Mouse (Mus musculus): ENCODE measurements around the gene Irx5.
A peak's percentile ranks its signal among the peaks of the same experiment; 100 is the strongest.

The Irx5 gene

DNA sequence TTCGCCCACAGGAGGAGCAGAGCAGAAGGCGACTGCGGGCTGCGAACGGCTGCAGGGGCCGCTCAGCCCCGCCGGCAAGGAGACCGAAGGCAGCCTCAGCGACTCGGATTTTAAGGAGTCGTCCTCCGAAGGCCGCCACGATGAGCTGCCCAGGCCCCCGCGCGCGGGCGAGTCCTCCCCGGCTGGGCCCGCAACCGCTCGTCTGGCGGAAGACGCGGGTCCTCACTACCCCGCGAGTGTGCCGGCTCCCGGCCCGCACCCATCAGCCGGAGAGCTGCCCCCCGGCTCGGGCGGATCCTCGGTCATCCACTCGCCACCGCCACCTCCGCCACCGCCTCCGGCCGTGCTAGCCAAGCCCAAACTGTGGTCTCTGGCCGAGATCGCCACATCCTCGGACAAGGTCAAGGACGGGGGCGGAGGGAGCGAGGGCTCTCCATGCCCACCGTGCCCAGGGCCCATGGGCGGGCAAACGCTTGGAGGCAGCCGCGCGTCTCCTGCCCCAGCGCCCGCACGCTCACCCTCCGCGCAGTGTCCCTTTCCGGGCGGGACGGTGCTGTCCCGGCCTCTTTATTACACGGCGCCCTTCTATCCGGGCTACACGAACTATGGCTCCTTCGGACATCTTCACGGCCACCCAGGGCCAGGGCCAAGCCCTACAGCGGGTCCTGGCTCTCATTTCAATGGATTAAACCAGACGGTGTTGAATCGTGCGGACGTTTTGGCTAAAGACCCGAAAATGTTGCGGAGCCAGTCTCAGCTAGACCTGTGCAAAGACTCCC, 2.8 kb downstream of the Irx5 start:
- DNase-seq (ENCODE audit: low read depth): no peak

DNA sequence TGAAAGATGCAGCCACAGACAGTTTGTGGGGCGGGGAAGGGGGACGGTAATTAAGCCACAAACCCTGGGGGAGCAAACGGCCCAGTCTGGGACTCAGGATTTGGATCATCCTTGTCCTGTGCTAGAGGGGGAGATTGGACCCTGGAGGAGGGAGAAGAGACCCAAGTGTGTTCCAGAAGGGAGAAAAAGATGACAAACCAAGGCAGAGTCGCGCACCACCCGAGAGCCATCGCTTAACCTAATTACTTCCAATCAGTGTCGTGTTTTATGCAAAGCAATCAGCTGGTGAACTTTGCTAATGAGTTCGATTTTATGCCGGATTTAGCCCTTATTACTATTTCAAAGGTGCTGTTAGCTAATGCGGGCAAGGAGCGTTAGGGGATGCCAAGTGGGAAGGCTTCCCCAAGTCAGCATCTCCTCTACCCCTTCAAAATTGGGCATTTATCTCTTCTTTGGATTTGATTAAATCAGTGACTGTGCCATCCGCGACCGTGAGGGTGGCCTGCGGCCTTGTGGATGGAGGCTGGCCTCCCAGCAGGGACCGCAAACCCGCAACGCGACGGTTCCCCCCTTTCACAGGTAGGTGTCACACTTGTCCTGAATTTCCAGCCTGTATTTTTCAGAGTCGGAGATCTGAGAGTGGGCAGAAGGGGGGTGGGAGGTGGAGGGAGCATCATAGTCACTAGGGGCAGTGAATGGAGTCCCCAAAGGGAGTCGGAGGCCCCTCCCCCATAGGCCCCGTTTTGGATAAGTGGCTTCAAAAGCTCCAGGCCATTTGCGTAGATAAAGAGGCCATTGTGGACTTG, 4.3 kb downstream of the Irx5 start:
- no peak for DNase-seq (ENCODE audit: low read depth)

DNA sequence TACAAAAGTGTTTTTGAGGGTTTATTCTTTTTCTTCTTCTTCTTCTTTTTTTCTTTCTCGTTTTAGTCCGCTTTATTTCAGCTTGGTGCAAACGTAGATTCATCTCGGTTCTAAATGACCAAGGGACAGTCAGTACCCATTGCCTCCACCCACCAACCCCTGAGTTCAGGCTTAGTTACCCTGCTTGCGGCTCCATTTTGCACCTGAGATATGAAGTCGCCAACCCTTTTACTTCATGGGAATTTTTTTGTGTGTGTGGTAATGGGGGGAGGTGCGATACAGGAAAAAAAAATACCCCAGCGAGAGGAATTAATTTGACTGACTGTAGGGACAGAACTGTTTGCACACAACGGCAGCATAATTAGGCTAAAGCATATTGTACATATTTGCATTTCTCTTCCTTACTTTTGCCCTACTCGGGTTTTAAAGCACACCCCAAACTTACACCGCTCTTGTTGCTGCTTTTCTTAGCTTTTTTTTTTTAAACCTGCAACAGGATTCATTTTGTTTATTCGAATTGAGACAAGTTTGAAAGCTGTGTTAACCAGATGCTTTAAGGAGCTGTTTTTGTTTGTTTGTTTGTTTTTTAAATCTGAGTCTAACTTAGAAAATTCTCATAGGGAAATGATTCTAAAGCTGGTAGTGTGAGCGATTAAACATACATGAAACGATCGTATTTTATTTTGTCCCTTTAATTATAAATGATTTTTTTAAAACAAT, 5.1 kb downstream of the Irx5 start:
- DNase-seq (ENCODE audit: low read depth): no peak

DNA sequence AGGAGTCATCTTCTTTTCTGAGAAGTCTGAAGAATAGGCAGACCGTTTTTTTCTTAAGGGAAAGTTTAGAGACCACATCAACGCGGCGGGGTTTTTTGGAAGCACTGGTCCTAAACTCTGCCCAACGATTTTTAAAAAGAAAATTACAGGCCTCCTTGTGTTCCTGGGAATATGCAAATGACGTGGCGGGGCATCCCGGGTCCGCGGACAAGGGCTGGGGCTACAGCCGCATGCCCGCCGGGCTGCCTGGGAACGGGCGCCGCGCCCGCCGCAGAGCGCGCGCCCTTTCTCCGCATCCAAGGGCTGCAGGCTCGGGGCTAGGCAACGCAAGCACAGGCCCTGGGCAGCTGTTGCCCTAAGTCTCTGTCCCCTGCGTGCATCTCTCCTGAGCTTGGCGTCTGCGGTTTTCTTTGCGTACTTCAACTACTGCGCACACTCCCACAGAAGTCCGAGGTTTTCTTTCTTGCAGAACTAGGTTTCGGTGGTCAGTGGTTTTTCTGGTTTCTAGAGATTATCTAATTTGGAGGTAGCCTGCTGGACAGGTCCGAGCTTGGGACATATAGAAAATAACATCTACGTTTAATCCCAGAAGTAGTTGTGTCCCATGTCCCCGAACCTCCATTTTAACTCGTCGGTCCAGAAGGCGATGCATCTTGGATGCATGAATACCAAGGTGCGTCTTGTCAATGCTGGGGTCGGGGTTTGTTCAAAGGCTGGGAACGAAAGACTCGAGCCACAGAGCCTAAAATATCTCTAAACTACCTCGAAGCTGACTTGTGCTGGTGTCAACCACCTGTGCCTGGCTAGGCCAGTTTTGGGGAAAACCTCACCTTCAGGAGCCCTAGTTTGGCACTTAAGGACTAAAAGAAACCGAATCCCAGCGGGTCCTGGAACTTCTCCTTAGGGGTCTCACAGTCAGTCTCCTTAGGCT, 6.1 kb downstream of the Irx5 start:
- no peak for DNase-seq (ENCODE audit: low read depth)

DNA sequence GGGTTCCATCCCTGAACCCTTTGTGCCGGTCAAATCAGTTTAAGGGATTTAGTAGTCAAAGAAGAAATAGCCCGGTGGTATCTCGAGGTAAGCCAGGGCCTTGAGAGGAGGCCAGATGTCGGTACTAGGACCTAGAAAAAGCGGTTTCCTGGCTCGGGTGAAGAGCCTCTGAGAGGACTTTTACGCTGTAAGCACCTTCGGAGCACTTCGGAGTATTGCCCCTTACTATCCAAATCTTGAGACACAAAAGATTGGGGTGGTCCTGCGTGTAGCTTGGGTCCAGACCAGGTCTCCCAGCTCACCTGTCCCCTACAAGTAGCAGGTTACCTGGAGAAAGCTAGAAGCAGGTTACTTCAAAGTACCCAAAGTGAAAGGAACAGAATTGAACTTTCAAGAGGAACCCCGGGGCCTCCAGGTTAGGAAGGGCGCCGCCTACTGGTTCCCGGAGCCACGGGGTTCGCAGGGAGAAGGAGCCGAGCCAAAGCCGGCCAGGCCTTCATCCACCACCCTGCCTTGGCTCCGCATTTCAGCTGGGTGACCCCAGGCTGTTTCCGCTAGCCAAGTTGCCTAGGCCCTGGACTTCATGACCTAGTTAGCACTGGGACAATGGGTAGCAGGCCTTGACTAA, 6.8 kb downstream of the Irx5 start:
- DNase-seq (ENCODE audit: low read depth): no peak

DNA sequence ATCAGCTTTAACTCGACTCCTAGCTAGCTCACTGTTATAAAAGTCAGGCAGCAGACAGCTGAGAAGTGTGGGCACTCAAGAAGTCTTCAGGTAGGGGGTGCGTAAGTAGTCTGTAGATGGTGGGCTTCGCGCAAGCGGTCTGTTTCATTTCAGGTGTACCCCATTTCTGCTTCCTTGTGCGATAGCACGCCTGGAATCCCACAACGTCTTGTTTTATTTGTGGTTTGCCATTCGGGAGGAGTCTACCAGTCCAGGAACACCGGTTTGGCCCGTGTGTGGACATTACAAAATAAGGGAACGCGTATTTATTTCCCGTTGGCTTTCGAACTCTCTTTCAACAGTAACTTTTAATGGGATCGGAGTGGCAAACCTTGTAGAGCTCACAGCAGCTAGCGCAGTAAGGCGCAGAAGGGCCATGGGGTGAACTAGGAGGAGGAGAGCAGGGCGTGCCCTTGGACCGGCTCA, 7.4 kb downstream of the Irx5 start:
- DNase-seq (ENCODE audit: low read depth): no peak

DNA sequence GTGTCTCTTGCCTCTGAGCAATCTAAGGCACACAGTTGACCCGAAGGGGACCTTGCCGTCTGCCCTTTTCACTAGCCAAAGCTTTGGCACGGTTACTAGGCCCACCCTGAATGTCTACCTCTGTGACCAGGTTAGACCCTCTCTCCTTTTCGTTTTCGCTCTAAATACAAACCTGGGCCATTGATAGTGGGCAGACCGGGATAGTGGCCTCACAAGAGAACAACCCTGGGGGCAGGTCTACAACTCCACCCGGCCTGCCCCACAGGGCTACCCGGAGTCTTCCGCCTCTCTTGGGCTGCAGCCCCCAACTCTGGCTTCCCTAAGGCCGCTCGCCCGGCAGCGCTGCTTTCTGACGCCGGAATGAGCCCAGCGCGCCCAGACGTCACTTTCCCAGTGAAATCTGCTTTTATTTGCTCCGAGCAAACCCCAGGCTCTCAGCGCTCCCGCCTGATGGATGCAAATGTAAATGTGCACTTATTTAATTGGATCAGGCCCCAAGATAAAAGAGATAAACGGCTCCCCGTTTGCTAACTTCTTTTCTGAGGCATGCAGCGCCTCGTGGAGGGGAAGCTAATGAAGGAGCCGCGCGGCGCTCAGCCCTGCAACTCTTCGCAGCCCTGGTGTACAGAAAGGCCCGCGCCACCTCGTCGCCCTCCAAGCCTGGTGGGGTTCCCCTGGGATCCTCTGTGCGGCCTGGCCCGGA, 8.0 kb downstream of the Irx5 start:
- DNase-seq (ENCODE audit: low read depth): no peak

DNA sequence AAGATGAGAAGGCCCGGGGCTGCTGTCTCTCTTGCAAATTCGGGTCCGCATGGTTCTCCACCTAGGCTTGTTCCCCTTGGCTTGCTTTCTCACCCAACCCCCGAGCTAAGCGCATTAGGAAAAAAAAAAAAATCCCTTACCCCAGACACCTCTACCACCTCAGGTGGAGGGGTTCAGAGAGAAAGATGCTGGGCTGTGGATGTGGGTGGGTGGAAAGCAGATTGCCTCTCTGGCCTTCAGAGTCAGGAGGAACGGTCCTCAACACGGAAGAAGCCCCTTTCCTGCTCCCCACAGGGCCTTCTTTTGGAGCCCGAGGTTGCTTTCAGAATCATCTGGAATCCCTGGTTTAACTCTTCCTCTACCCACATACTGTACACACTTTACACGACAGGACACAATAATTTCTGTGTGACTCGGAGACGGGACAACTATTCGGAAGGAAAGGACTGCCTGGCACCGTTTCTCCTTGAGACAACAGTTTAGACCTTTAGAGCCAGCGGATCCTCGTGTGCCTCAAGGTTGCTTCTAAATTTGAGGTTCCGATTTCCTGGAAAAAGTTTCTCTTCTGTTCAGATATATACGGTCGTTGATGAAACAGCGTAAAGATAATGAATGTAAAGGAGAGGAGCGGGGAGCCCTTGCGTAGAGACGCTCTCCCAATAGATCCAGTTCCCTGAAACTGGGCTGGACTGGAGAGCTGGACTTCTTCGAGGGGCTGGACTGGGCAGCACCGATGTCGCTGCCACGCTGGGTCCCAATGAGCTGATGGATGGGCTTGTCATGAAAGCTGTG, 8.7 kb downstream of the Irx5 start:
- DNase-seq (ENCODE audit: low read depth): no peak

DNA sequence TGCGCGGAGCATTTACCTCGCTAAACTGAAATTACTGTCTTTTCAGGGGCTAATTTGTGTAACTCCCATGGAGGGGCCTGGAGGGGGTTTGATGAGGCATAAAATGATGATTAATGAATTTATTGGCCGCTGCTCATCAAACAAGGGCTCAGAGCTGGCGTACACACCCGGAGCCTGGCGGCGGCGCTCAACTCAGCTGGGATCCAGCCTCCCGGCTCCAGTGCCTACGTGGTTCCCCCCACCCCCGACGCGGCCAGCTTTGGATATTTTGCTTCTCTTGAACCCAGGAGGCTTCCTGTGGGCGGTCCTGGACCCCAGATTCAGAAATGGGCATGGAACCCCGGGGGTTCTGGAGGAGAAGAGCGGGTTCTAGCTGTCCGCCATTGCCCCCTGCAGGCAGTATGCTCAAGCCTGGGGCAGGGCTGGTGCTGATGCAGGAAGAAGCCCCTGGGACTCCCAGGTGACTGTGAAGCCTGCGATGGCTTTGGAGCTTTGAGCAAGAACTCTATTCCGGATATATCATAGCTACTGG, 9.4 kb downstream of the Irx5 start:
- DNase-seq (ENCODE audit: low read depth): no peak

DNA sequence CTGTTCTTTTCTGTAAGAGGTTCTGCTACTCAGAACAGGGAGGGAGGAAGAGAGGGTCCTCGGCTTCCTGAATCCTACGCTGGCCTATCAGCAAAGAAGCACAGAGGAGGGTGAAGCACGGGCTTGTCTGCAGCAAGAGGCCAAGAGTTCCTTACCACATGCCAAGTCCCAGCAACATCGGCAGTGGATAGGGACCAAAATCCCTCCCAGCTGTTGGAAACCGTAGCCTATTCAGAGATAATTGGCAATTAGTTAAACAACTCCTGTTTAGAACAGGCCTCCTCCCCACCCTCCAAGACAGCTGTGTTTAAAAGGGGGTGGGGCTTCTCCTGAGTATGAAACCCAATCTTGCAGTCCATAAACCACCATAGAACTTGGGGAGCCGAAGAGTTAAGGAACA, 22.1 kb downstream of the Irx5 start:
- DNase-seq (ENCODE audit: low read depth): no peak

DNA sequence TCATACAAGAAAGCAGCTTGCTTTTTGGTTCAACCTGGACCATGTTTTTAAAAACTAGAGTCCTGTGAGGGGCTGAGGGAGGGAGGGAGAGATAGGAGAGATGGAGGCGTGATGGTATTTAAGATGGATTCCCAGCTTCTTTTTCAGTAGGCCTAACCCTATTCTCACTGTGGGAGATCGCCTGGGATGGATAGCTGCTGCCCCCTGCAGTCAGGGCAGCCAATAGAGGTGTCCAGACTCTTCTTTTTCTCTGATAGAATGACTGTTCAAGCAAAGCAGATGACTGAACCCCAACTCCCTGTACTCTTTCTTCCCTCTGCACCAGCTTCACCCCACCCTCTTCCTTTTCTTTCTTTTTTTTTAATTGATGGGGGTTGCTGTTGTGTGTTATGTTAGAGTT, 23.1 kb downstream of the Irx5 start:
- DNase-seq (ENCODE audit: low read depth): peak; percentile 54

DNA sequence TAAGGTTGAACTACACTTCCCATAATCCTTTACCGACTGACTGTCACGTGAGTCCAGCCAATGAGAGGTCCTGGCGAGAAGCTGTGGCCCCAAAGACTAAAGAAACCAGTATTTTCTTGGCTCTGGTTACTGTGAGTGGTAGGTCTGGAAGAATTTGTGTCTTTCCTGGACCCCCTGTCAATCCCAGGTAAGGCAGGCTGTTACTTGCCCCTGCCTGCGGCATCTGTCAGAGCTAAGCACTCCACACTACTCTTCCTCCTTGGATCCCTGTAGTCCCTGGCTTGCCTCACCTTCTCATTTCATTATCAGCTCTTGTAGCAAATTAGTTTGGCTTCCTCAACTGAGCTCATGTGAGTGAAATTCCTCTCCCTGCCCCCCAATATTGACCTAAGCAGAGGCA, 30.5 kb downstream of the Irx5 start:
- no peak for DNase-seq (ENCODE audit: low read depth)

DNA sequence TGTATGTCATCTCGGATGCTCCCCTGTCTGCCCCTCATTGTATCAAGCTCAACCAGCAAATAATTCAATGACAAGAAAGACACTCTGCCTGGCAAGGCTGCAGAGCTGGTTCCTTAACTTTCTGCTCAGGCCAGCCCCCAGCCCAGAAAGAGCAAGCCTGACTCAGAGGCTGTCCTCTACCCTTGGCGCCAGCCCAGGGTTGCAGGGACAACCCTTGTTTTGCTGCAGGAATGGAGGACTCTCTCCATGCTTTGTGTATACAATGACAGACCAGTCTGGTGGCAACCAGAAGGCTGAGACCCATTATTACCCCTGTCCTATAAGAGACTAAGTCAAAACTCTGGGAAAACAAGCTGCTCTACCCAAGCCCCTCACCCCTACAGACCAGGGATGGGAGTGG, 46.8 kb downstream of the Irx5 start:
- no peak for DNase-seq (ENCODE audit: low read depth)

DNA sequence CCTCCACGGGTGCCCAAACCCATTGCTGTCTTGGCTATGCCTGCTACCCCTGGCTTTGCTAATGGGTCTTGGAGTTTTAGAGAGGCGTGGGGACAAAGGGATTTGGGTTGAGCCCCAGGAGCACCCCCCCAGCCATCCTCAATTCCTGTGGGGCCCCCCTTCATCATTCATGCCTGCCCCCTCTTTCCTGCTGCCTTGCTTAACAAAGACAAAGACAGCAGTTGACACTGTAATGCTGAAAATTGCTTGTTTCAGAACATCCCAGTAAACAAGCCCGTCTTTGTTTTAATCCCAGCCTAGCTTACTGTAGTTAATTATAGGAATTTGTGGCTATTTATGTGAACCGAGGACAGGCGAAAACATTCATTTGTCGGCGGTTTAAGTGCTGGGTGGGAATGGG, 50.7 kb downstream of the Irx5 start:
- DNase-seq (ENCODE audit: low read depth): no peak

DNA sequence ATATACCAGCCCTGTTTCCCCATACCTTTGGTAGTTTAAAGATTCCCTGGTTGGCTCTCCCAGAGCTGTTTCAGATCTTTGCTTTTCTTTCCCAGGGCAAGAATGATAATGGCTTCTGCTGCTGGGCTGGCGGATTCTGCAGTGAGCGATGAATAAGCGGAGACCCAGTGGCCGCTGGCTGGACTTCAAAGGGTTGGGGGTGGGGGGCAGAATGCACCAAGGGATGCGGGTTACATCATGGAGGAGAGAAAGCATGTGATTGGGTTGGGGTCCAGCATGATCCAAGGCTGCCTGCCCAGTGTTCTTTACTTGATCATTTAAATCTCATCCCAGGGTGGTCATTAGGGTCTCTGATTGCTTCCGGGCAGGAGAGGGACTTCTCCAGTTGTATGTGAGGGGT, 56.2 kb downstream of the Irx5 start:
- no peak for DNase-seq (ENCODE audit: low read depth)

DNA sequence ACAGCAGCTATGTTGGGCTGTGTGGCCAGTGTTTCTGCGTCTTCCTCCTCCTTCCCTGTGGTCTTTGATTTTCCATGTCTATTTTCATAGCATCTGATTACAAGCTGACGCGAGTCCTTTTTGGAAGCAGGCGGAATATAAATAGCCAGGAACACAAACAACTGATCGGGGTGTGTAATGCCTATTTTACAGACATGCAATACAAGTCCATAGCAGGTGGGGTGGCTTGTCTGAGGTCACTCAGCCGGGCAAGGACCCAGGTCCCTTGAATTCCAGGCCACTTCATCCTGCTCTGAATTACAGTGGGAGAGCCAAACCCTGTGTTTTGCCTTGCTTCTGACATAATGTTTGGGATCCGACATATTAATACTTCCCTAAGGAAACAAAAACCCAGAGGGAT, 63.2 kb downstream of the Irx5 start:
- no peak for DNase-seq (ENCODE audit: low read depth)
